Mouse (Mus musculus) adrenal gland, adult (tissue): ENCODE measurements around the gene Cd209c.

Experiments
- DNase-seq, 2 experiments: peaks; one replicate each; pipeline ENCODE4 v3.0.0; 2022 to 2023; ENCODE audit warnings: low spot score in 1 of 2; ENCODE audit not compliant: inconsistent age in 2 of 2

Cd209c gene

GRCm38 (mm10) chr8:3954646-3955045, at the start of gene Cd209c:
Cd209c (minus strand) TSS chr8:3954746.
- no peak for DNase-seq

- DNase-seq: no peak
Measured at GRCm38 (mm10) chr8:3994219-3994618, 39.7 kb upstream of the Cd209c start.

GRCm38 (mm10) chr8:3956037-3956436, 1.5 kb upstream of the Cd209c start:
- DNase-seq: peak; percentile 8 to 54

- no peak for DNase-seq
Measured at GRCm38 (mm10) chr8:3940023-3940422, 14.5 kb downstream of the Cd209c start.

GRCm38 (mm10) chr8:3926744-3927143, 27.8 kb downstream of the Cd209c start, which contains the start of gene Cd209b:
Cd209b (minus strand) TSS chr8:3926844.
- DNase-seq: no peak
